Mouse (Mus musculus): ENCODE measurements around the gene Ralgapa2.

- no peak for TF ChIP-seq CTCF (IDR thresholded peaks at IDR 0.05; ENCODE audit: borderline replicate concordance, control insufficient read depth, extremely low read depth, insufficient read depth, low read length, poor library complexity)
- no peak for TF ChIP-seq POLR2A (IDR thresholded peaks at IDR 0.05; ENCODE audit: control insufficient read depth, extremely low read depth, insufficient read depth, low read length, poor library complexity)
Measured at GRCm38 (mm10) chr2:146310760-146311159, 201.4 kb downstream of the Ralgapa2 start.
